Mouse (Mus musculus) stomach, postnatal 0 days (tissue): ENCODE results near the gene Cfap206. TPM values are rescaled to one million over a fixed set of nuclear protein-coding genes. Genes with fewer than 3 reads are reported as not detected.

ENCODE experiments used
- ATAC-seq: fragments of 200-750 bp; cut with Nextera tagmentation; 2 replicates; pipeline ENCODE4 v1.8.0; 2017; ENCODE audit not compliant: low FRiP score, low TSS enrichment
- DNase-seq: peaks from one replicate; pipeline ENCODE4 v3.0.0-alpha.2; 2016; ENCODE audit warnings: low spot score
- H3K27ac ChIP-seq: fragments of 300-500 bp; sonication (generic); replicated peaks from 2 replicates; pipeline ENCODE4 v1.5.1; 2014; ENCODE audit warnings: mild to moderate bottlenecking, control low read depth
- H3K27me3 ChIP-seq: fragments of 300-500 bp; sonication (generic); 2 replicates; pipeline ENCODE4 v1.6.1; 2014; ENCODE audit warnings: low read length; ENCODE audit not compliant: control insufficient read depth, insufficient read depth
- H3K36me3 ChIP-seq: fragments of 300-500 bp; sonication (generic); 2 replicates; pipeline ENCODE4 v1.6.1; 2014; ENCODE audit warnings: low read length, mixed read lengths; ENCODE audit not compliant: control insufficient read depth, insufficient read depth
- H3K4me1 ChIP-seq: fragments of 300-500 bp; sonication (generic); replicated peaks from 2 replicates; pipeline ENCODE4 v1.6.1; 2014; ENCODE audit warnings: antibody characterized with exemption; ENCODE audit not compliant: control insufficient read depth, insufficient read depth
- H3K4me2 ChIP-seq: fragments of 300-500 bp; sonication (generic); replicated peaks from 2 replicates; pipeline ENCODE4 v1.6.1; 2014; ENCODE audit warnings: low read depth, mild to moderate bottlenecking, control low read depth, moderate library complexity
- H3K4me3 ChIP-seq: fragments of 300-500 bp; sonication (generic); 2 replicates; pipeline ENCODE4 v1.5.1; 2014; ENCODE audit warnings: low read depth, low read length, control low read depth
- H3K9ac ChIP-seq: fragments of 300-500 bp; sonication (generic); 2 replicates; pipeline ENCODE4 v1.6.1; 2014; ENCODE audit warnings: mild to moderate bottlenecking, low read length, control low read depth, mixed read lengths
- H3K9me3 ChIP-seq: fragments of 300-500 bp; sonication (generic); 2 replicates; pipeline ENCODE4 v1.6.1; 2016; ENCODE audit warnings: low read length; ENCODE audit not compliant: control insufficient read depth
- CTCF ChIP-seq: IDR thresholded peaks from 2 replicates; pipeline ENCODE4 v1.5.1; 2016; ENCODE audit warnings: antibody characterized with exemption, low read depth, mild to moderate bottlenecking, moderate library complexity
- EP300 ChIP-seq: optimal IDR thresholded peaks from 2 replicates; pipeline ENCODE3; 2016; ENCODE audit warnings: antibody characterized with exemption
- WGBS: fragments of 180-500 bp; shearing (Covaris S2); extraction: QIAGEN DNeasy Blood & Tissue Kit; methylation state at CpG from one replicate; pipeline ENCODE4 v1.1.7; 2014; 5-methylcytosine and 5-hydroxymethylcytosine counted together
- polyA plus RNA-seq: library from polyadenylated mRNA; unstranded; fragments of >200 nt; fragmentation: Nextera tagmentation; extraction: Ambion mirVana; gene quantifications from 2 replicates; pipeline ENCODE4 v1.2.1, GENCODE M21; 2015

Cfap206 gene
- polyA plus RNA-seq, 1 experiment from 2014 or later, result 0.59 TPM

GRCm38 (mm10) chr4:34719421-34719820 lies 10.6 kb downstream of the Cfap206 start:
- Histone ChIP-seq H3K27ac (no peak overlapping the region), H3K9me3 (peaks cover 5% of the 10 kb centered on the region; the same call in 1 of the 2 replicates), H3K36me3 (no peaks in the 10 kb centered on the region), H3K4me1 (no peaks in the 10 kb centered on the region), H3K4me2 (no peak overlapping the region), H3K27me3 (no peaks in the 10 kb centered on the region), H3K4me3 (no peak overlapping the region), H3K9ac (no peak overlapping the region)
- no peak for DNase-seq
- 97% methylated on average over 12 of the region's 12 CpGs for WGBS
- TF ChIP-seq EP300, result no peak
- no peak for ATAC-seq

GRCm38 (mm10) chr4:34715062-34715461 lies 14.9 kb downstream of the Cfap206 start:
- Histone ChIP-seq H3K4me1 (no peaks in the 10 kb centered on the region), H3K4me3 (no peak overlapping the region), H3K9me3 (peaks cover under 1% of the 10 kb centered on the region; the same call in 1 of the 2 replicates), H3K4me2 (no peak overlapping the region), H3K36me3 (no peaks in the 10 kb centered on the region), H3K27me3 (no peaks in the 10 kb centered on the region), H3K27ac (no peak overlapping the region), H3K9ac (no peak overlapping the region)
- 92% methylated on average over 1 of the region's 1 CpGs for WGBS
- no peak for DNase-seq
- ATAC-seq, result no peak
- no peak for TF ChIP-seq CTCF
- no peak for TF ChIP-seq EP300

GRCm38 (mm10) chr4:34708127-34708526 lies 21.9 kb downstream of the Cfap206 start:
- H3K9ac ChIP-seq, result no peak overlapping the region
- H3K4me2 ChIP-seq, result no peak overlapping the region
- no peaks in the 10 kb centered on the region for H3K4me1 ChIP-seq
- H3K9me3 ChIP-seq, result no peaks in the 10 kb centered on the region
- no peak overlapping the region for H3K27ac ChIP-seq
- ATAC-seq, result no peak
- H3K4me3 ChIP-seq, result no peak overlapping the region
- H3K27me3 ChIP-seq, result no peaks in the 10 kb centered on the region
- DNase-seq, result no peak
- H3K36me3 ChIP-seq, result no peaks in the 10 kb centered on the region
- TF ChIP-seq CTCF, result no peak
- no peak for TF ChIP-seq EP300
- 76% methylated on average over 3 of the region's 3 CpGs for WGBS

GRCm38 (mm10) chr4:34707248-34707647 lies 22.8 kb downstream of the Cfap206 start:
- Histone ChIP-seq H3K9ac (no peak overlapping the region), H3K36me3 (no peaks in the 10 kb centered on the region), H3K4me2 (no peak overlapping the region), H3K27me3 (no peaks in the 10 kb centered on the region), H3K9me3 (no peaks in the 10 kb centered on the region), H3K4me1 (no peaks in the 10 kb centered on the region), H3K4me3 (no peak overlapping the region), H3K27ac (no peak overlapping the region)
- no peak for DNase-seq
- TF ChIP-seq EP300 (no peak), CTCF (no peak)
- WGBS, result 57% methylated on average over 3 of the region's 3 CpGs
- ATAC-seq, result no peak

DNA sequence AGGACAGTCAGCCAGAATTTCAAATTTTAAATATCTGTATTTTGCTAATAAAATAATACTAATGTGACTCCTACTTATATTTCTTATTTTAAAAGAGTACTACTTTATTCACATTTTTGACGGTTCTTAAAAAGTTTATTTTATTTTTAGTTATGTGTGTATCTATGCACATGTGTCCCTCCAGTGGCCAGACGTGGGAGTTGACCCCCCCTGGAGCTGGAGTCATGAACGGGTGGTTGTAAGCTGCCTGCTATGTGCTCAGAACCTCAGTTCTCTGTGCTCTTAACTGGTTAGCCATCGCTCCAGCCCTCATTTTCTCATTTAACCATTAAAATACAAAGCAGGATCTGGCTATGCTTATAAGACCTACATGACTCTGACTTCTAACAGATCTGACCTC lies 27.0 kb downstream of the Cfap206 start:
- TF ChIP-seq EP300, result no peak
- TF ChIP-seq CTCF, result peak; percentile 18; the same call in 1 of the 2 replicates
- H3K27ac ChIP-seq, result no peak overlapping the region
- no peaks in the 10 kb centered on the region for H3K4me1 ChIP-seq
- no peak for DNase-seq
- H3K4me3 ChIP-seq, result no peak overlapping the region
- H3K9me3 ChIP-seq, result no peaks in the 10 kb centered on the region
- H3K9ac ChIP-seq, result no peak overlapping the region
- no peaks in the 10 kb centered on the region for H3K36me3 ChIP-seq
- ATAC-seq, result no peak
- no peak overlapping the region for H3K4me2 ChIP-seq
- 64% methylated on average over 4 of the region's 4 CpGs for WGBS
- H3K27me3 ChIP-seq, result no peaks in the 10 kb centered on the region

- ATAC-seq, result no peak
- H3K27me3 ChIP-seq, result no peaks in the 10 kb centered on the region
- no peaks in the 10 kb centered on the region for H3K4me1 ChIP-seq
- WGBS, result 96% methylated on average over 11 of the region's 11 CpGs
- no peak overlapping the region for H3K4me2 ChIP-seq
- H3K36me3 ChIP-seq, result no peaks in the 10 kb centered on the region
- no peak for DNase-seq
- no peaks in the 10 kb centered on the region for H3K9me3 ChIP-seq
- TF ChIP-seq CTCF, result no peak
- no peak for TF ChIP-seq EP300
- H3K9ac ChIP-seq, result no peak overlapping the region
- H3K4me3 ChIP-seq, result no peak overlapping the region
- no peak overlapping the region for H3K27ac ChIP-seq
Observed at GRCm38 (mm10) chr4:34702231-34702630, 27.8 kb downstream of the Cfap206 start.
